Mouse (Mus musculus) limb, embryonic 15.5 days (tissue): ENCODE measurements at regions not wholly inside any gene's neighbourhood (a gene's known extent, or its start where the extent isn't known, plus 50 kb on each side); places are given as distances from the start of the nearest gene placed in this dataset.
A peak's percentile ranks its signal among the peaks of the same experiment; 100 is the strongest.

Source experiments
- ATAC-seq: fragments of 200-750 bp; cut with Nextera tagmentation; 2 replicates; pipeline ENCODE4 v1.8.0; 2017; ENCODE audit warnings: low read depth, moderate TSS enrichment; ENCODE audit not compliant: insufficient number of reproducible peaks, low FRiP score, low TSS enrichment
- H3K27ac ChIP-seq: fragments of 300-500 bp; sonication (generic); 2 replicates; pipeline ENCODE4 v1.5.1; 2015; ENCODE audit warnings: moderate library complexity, mild to moderate bottlenecking, inconsistent platforms
- H3K27me3 ChIP-seq: fragments of 300-500 bp; sonication (generic); 2 replicates; pipeline ENCODE4 v1.6.1; 2015; ENCODE audit warnings: inconsistent platforms
- H3K36me3 ChIP-seq: fragments of 300-500 bp; sonication (generic); 2 replicates; pipeline ENCODE4 v1.6.1; 2015; ENCODE audit warnings: inconsistent platforms
- H3K4me1 ChIP-seq: fragments of 300-500 bp; sonication (generic); 2 replicates; pipeline ENCODE4 v1.6.1; 2015; ENCODE audit warnings: inconsistent platforms
- H3K4me2 ChIP-seq: fragments of 300-500 bp; sonication (generic); 2 replicates; pipeline ENCODE4 v1.6.1; 2015; ENCODE audit warnings: mild to moderate bottlenecking, inconsistent platforms
- H3K4me3 ChIP-seq: fragments of 300-500 bp; sonication (generic); 2 replicates; pipeline ENCODE4 v1.5.1; 2015; ENCODE audit warnings: mild to moderate bottlenecking, inconsistent platforms
- H3K9ac ChIP-seq: fragments of 300-500 bp; sonication (generic); 2 replicates; pipeline ENCODE4 v1.6.1; 2015; ENCODE audit warnings: inconsistent platforms
- H3K9me3 ChIP-seq: fragments of 300-500 bp; sonication (generic); 2 replicates; pipeline ENCODE4 v1.6.1; 2016; ENCODE audit warnings: inconsistent platforms
- WGBS: fragments of 180-500 bp; shearing (Covaris S2); methylation state at CpG from one replicate; pipeline ENCODE4 v1.1.7; 2015; 5-methylcytosine and 5-hydroxymethylcytosine counted together

- Histone ChIP-seq H3K4me1 (peaks cover 14% of the 10 kb centered on the region), H3K4me2 (no peak overlapping the region), H3K4me3 (no peak overlapping the region), H3K27ac (no peak overlapping the region), H3K9me3 (no peaks in the 10 kb centered on the region), H3K9ac (no peak overlapping the region), H3K36me3 (no peaks in the 10 kb centered on the region), H3K27me3 (no peaks in the 10 kb centered on the region)
- no peak for ATAC-seq
- WGBS = 71% methylated on average over 5 of the region's 5 CpGs
Measured at GRCm38 (mm10) chr12:9357856-9358255, 212.1 kb upstream of the Osr1 start.

GRCm38 (mm10) chr12:9358872-9359271, 211.0 kb upstream of the Osr1 start:
- ATAC-seq = 0 out of 2 replicates have a peak, but pooled peaks have one; percentile 19
- no peaks in the 10 kb centered on the region for H3K36me3 ChIP-seq
- 24% methylated on average over 8 of the region's 8 CpGs for WGBS
- no peak overlapping the region for H3K4me2 ChIP-seq
- no peak overlapping the region for H3K4me3 ChIP-seq
- H3K9ac ChIP-seq = no peak overlapping the region
- H3K4me1 ChIP-seq = peaks cover 14% of the 10 kb centered on the region
- H3K27me3 ChIP-seq = no peaks in the 10 kb centered on the region
- no peak overlapping the region for H3K27ac ChIP-seq
- H3K9me3 ChIP-seq = no peaks in the 10 kb centered on the region

- Histone ChIP-seq H3K4me3 (no peak overlapping the region), H3K27ac (no peak overlapping the region), H3K4me2 (no peak overlapping the region), H3K36me3 (no peaks in the 10 kb centered on the region), H3K27me3 (no peaks in the 10 kb centered on the region), H3K9ac (no peak overlapping the region), H3K9me3 (no peaks in the 10 kb centered on the region), H3K4me1 (peaks cover 9% of the 10 kb centered on the region)
- WGBS = 65% methylated on average over 1 of the region's 1 CpGs
- ATAC-seq = no peak
Measured at GRCm38 (mm10) chr12:9365931-9366330, 204.0 kb upstream of the Osr1 start.

GRCm38 (mm10) chr12:9368682-9369081, 201.2 kb upstream of the Osr1 start:
- ATAC-seq = no peak
- H3K36me3 ChIP-seq = no peaks in the 10 kb centered on the region
- H3K9me3 ChIP-seq = no peaks in the 10 kb centered on the region
- H3K27ac ChIP-seq = no peak overlapping the region
- peaks cover 9% of the 10 kb centered on the region for H3K4me1 ChIP-seq
- H3K27me3 ChIP-seq = no peaks in the 10 kb centered on the region
- H3K9ac ChIP-seq = no peak overlapping the region
- no peak overlapping the region for H3K4me2 ChIP-seq
- WGBS = 25% methylated on average over 5 of the region's 5 CpGs
- no peak overlapping the region for H3K4me3 ChIP-seq

- no peak for ATAC-seq
- Histone ChIP-seq H3K4me1 (0 out of 2 replicates have a peak, but pooled peaks cover 6% of the 10 kb centered on the region), H3K9me3 (no peaks in the 10 kb centered on the region), H3K4me3 (no peak overlapping the region), H3K27ac (no peak overlapping the region), H3K27me3 (no peaks in the 10 kb centered on the region), H3K9ac (no peak overlapping the region), H3K36me3 (no peaks in the 10 kb centered on the region), H3K4me2 (no peak overlapping the region)
- WGBS = 40% methylated on average over 3 of the region's 3 CpGs
Measured at GRCm38 (mm10) chr12:9401956-9402355, 168.0 kb upstream of the Osr1 start.

- ATAC-seq = no peak
- H3K9ac ChIP-seq = no peak overlapping the region
- H3K4me1 ChIP-seq = 0 out of 2 replicates have a peak, but pooled peaks cover 6% of the 10 kb centered on the region
- no peak overlapping the region for H3K4me2 ChIP-seq
- WGBS = 41% methylated on average over 7 of the region's 7 CpGs
- H3K27me3 ChIP-seq = no peaks in the 10 kb centered on the region
- H3K9me3 ChIP-seq = no peaks in the 10 kb centered on the region
- no peak overlapping the region for H3K4me3 ChIP-seq
- H3K27ac ChIP-seq = peak overlapping the region; percentile 24; the same call in 1 of the 2 replicates
- H3K36me3 ChIP-seq = no peaks in the 10 kb centered on the region
Measured at GRCm38 (mm10) chr12:9404981-9405380, 164.9 kb upstream of the Osr1 start.

GRCm38 (mm10) chr12:9419311-9419710, 150.6 kb upstream of the Osr1 start:
- Histone ChIP-seq H3K4me3 (no peak overlapping the region), H3K27ac (no peak overlapping the region)
- no peak for ATAC-seq

GRCm38 (mm10) chr12:9430656-9431055, 139.3 kb upstream of the Osr1 start:
- no peak for ATAC-seq
- H3K27me3 ChIP-seq = no peaks in the 10 kb centered on the region
- no peak overlapping the region for H3K9ac ChIP-seq
- H3K9me3 ChIP-seq = no peaks in the 10 kb centered on the region
- H3K36me3 ChIP-seq = no peaks in the 10 kb centered on the region
- H3K4me1 ChIP-seq = no peaks in the 10 kb centered on the region
- no peak overlapping the region for H3K4me2 ChIP-seq
- H3K27ac ChIP-seq = no peak overlapping the region
- H3K4me3 ChIP-seq = no peak overlapping the region
- WGBS = 33% methylated on average over 3 of the region's 3 CpGs

More at GRCm38 (mm10) chr12:9419311-9419710, 150.6 kb upstream of the Osr1 start:
- Histone ChIP-seq H3K27me3 (no peaks in the 10 kb centered on the region), H3K9ac (no peak overlapping the region), H3K4me1 (no peaks in the 10 kb centered on the region), H3K36me3 (no peaks in the 10 kb centered on the region), H3K4me2 (no peak overlapping the region), H3K9me3 (no peaks in the 10 kb centered on the region)
- 65% methylated on average over 3 of the region's 3 CpGs for WGBS

- H3K4me3 ChIP-seq = no peak overlapping the region
- H3K4me2 ChIP-seq = no peak overlapping the region
- H3K36me3 ChIP-seq = no peaks in the 10 kb centered on the region
- no peaks in the 10 kb centered on the region for H3K27me3 ChIP-seq
- peaks cover 4% of the 10 kb centered on the region; the same call in 1 of the 2 replicates for H3K4me1 ChIP-seq
- 25% methylated on average over 9 of the region's 9 CpGs for WGBS
- no peak for ATAC-seq
- H3K9ac ChIP-seq = no peak overlapping the region
- no peak overlapping the region for H3K27ac ChIP-seq
- H3K9me3 ChIP-seq = no peaks in the 10 kb centered on the region
Measured at GRCm38 (mm10) chr12:9438575-9439161, 131.2 kb upstream of the Osr1 start.

- Histone ChIP-seq H3K4me2 (no peak overlapping the region), H3K27ac (no peak overlapping the region), H3K4me1 (no peaks in the 10 kb centered on the region; the same call in 1 of the 2 replicates), H3K4me3 (no peak overlapping the region), H3K27me3 (no peaks in the 10 kb centered on the region), H3K9me3 (no peaks in the 10 kb centered on the region), H3K36me3 (no peaks in the 10 kb centered on the region), H3K9ac (no peak overlapping the region)
- 32% methylated on average over 3 of the region's 3 CpGs for WGBS
- ATAC-seq = no peak
Measured at GRCm38 (mm10) chr12:9450620-9451019, 119.3 kb upstream of the Osr1 start.

GRCm38 (mm10) chr12:9460193-9460592, 109.7 kb upstream of the Osr1 start:
- Histone ChIP-seq H3K9me3 (no peaks in the 10 kb centered on the region), H3K27ac (0 out of 2 replicates have a peak overlapping the region, but pooled peaks have one; percentile 22), H3K4me2 (0 out of 2 replicates have a peak overlapping the region, but pooled peaks have one; percentile 2), H3K9ac (no peak overlapping the region), H3K27me3 (no peaks in the 10 kb centered on the region), H3K36me3 (no peaks in the 10 kb centered on the region), H3K4me3 (no peak overlapping the region), H3K4me1 (no peaks in the 10 kb centered on the region)
- 25% methylated on average over 3 of the region's 3 CpGs for WGBS
- ATAC-seq = no peak

GRCm38 (mm10) chr12:9469655-9470470, 100.1 kb upstream of the Osr1 start:
- no peaks in the 10 kb centered on the region for H3K36me3 ChIP-seq
- ATAC-seq = no peak
- no peaks in the 10 kb centered on the region for H3K27me3 ChIP-seq
- H3K9ac ChIP-seq = no peak overlapping the region
- H3K4me1 ChIP-seq = 0 out of 2 replicates have a peak, but pooled peaks cover 3% of the 10 kb centered on the region
- H3K9me3 ChIP-seq = no peaks in the 10 kb centered on the region
- no peak overlapping the region for H3K4me2 ChIP-seq
- WGBS = 30% methylated on average over 3 of the region's 3 CpGs
- H3K4me3 ChIP-seq = no peak overlapping the region
- H3K27ac ChIP-seq = no peak overlapping the region
